Mouse (Mus musculus) hindbrain, postnatal 0 days (tissue): ENCODE data around the gene Npy4r. TPM values are rescaled to one million over a fixed set of nuclear protein-coding genes. Genes with fewer than 3 reads are reported as not detected.

Source experiments
- ATAC-seq: fragments of 200-750 bp; cut with Nextera tagmentation; 2 replicates; pipeline ENCODE4 v1.8.0; 2017; ENCODE audit warnings: mild to moderate bottlenecking, moderate TSS enrichment, moderate library complexity
- DNase-seq: peaks from one replicate; pipeline ENCODE4 v3.0.0-alpha.2; 2015; ENCODE audit warnings: low spot score
- H3K27ac ChIP-seq: fragments of 300-500 bp; sonication (generic); 2 replicates; pipeline ENCODE4 v1.5.1; 2014; ENCODE audit warnings: mild to moderate bottlenecking
- H3K27me3 ChIP-seq: fragments of 300-500 bp; sonication (generic); 2 replicates; pipeline ENCODE4 v1.6.1; 2014; ENCODE audit warnings: low read length, mixed read lengths; ENCODE audit not compliant: insufficient read depth
- H3K36me3 ChIP-seq: fragments of 300-500 bp; sonication (generic); 2 replicates; pipeline ENCODE4 v1.6.1; 2014; ENCODE audit warnings: low read length, mixed read lengths; ENCODE audit not compliant: insufficient read depth
- H3K4me1 ChIP-seq: fragments of 300-500 bp; sonication (generic); 2 replicates; pipeline ENCODE4 v1.6.1; 2014; ENCODE audit warnings: antibody characterized with exemption, low read length, mixed read lengths; ENCODE audit not compliant: insufficient read depth
- H3K4me2 ChIP-seq: fragments of 300-500 bp; sonication (generic); 2 replicates; pipeline ENCODE4 v1.6.1; 2014; ENCODE audit warnings: low read depth, mild to moderate bottlenecking, low read length, moderate library complexity, mixed read lengths
- H3K4me3 ChIP-seq: fragments of 300-500 bp; sonication (generic); 2 replicates; pipeline ENCODE4 v1.5.1; 2014; ENCODE audit warnings: low read length
- H3K9ac ChIP-seq: fragments of 300-500 bp; sonication (generic); replicated peaks from 2 replicates; pipeline ENCODE4 v1.6.1; 2014; ENCODE audit warnings: mild to moderate bottlenecking, low read length, moderate library complexity, mixed read lengths
- H3K9me3 ChIP-seq: fragments of 300-500 bp; sonication (generic); 2 replicates; pipeline ENCODE4 v1.6.1; 2016; ENCODE audit warnings: low read length, mixed read lengths
- CTCF ChIP-seq: IDR thresholded peaks from 2 replicates; pipeline ENCODE4 v1.5.1; 2016; ENCODE audit warnings: antibody characterized with exemption, control low read depth, low read depth
- WGBS: fragments of 180-500 bp; shearing (Covaris S2); extraction: QIAGEN DNeasy Blood & Tissue Kit; methylation state at CpG from one replicate; pipeline ENCODE4 v1.1.7; 2014; 5-methylcytosine and 5-hydroxymethylcytosine counted together
- polyA plus RNA-seq: library from polyadenylated mRNA; unstranded; fragments of >200 nt; fragmentation: Nextera tagmentation; extraction: Ambion mirVana; gene quantifications from 2 replicates; pipeline ENCODE4 v1.2.1, GENCODE M21; 2015
- total RNA-seq: library from RNA; depleted of rRNA; stranded (reverse); fragments of >200 nt; gene quantifications from 2 replicates; pipeline ENCODE4 v1.2.3, GENCODE M21; 2014; rRNA removed

Gene Npy4r
- total and polyA plus RNA-seq, 2 experiments from 2014 or later = 0.21 to 0.24 TPM

- Histone ChIP-seq H3K27me3 (no peaks in the 10 kb centered on the region), H3K36me3 (no peaks in the 10 kb centered on the region), H3K4me3 (no peak overlapping the region), H3K4me2 (no peak overlapping the region), H3K9ac (no peak overlapping the region), H3K9me3 (no peaks in the 10 kb centered on the region), H3K27ac (no peak overlapping the region), H3K4me1 (no peaks in the 10 kb centered on the region)
- DNase-seq = no peak
- no peak for TF ChIP-seq CTCF
- no peak for ATAC-seq
- WGBS = 91% methylated on average over 3 of the region's 3 CpGs
These were observed 48.4 kb downstream of the Npy4r start for GRCm38 (mm10) chr14:34103855-34104254.

GRCm38 (mm10) chr14:34102601-34103000 lies 49.7 kb downstream of the Npy4r start, which contains the start of gene A630023A22Rik:
Gene A630023A22Rik (minus strand): TSS chr14:34102754.
- no peak for TF ChIP-seq CTCF
- Histone ChIP-seq H3K27me3 (no peaks in the 10 kb centered on the region), H3K4me3 (no peak within 1 kb of the TSS), H3K36me3 (no peaks in the 10 kb centered on the region), H3K9ac (no peak within 1 kb of the TSS), H3K27ac (no peak within 1 kb of the TSS), H3K9me3 (no peaks in the 10 kb centered on the region), H3K4me2 (no peak within 1 kb of the TSS), H3K4me1 (no peaks in the 10 kb centered on the region)
- DNase-seq (no peak), ATAC-seq (no peak)
- 79% methylated on average over 5 of the region's 5 CpGs for WGBS

- H3K4me1 ChIP-seq = no peaks in the 10 kb centered on the region
- ATAC-seq (no peak), DNase-seq (no peak)
- H3K9ac ChIP-seq = no peak overlapping the region
- H3K4me2 ChIP-seq = no peak overlapping the region
- no peaks in the 10 kb centered on the region for H3K36me3 ChIP-seq
- no peak overlapping the region for H3K27ac ChIP-seq
- 64% methylated on average over 5 of the region's 5 CpGs for WGBS
- no peak overlapping the region for H3K4me3 ChIP-seq
- H3K27me3 ChIP-seq = no peaks in the 10 kb centered on the region
- no peak for TF ChIP-seq CTCF
- no peaks in the 10 kb centered on the region for H3K9me3 ChIP-seq
These were observed 56.1 kb downstream of the Npy4r start for GRCm38 (mm10) chr14:34096161-34096560.

Other genes starting within 250 kb of the Npy4r start
- 31.0 and 32.9 TPM in 2 replicates for gene Gdf10, start 228.9 kb downstream of the Npy4r start, total RNA-seq
- 27.3 and 30.3 TPM in 2 replicates for gene Gdf10, start 228.9 kb downstream of the Npy4r start, polyA plus RNA-seq
- 0.37 and 0.40 TPM in 2 replicates for gene Gdf2, start 211.4 kb downstream of the Npy4r start, total RNA-seq
- 0.06 TPM in 1 of 2 replicates, not detected in the other for gene Gdf2, start 211.4 kb downstream of the Npy4r start, polyA plus RNA-seq
- gene Rbp3, start 198.5 kb downstream of the Npy4r start, total RNA-seq = 1.2 and 1.4 TPM in 2 replicates
- 0.58 and 0.71 TPM in 2 replicates for gene Rbp3, start 198.5 kb downstream of the Npy4r start, polyA plus RNA-seq
- 6.5 and 7.7 TPM in 2 replicates for gene Zfp488, start 173.7 kb downstream of the Npy4r start, total RNA-seq
- 1.9 TPM in 2 replicates for gene Zfp488, start 173.7 kb downstream of the Npy4r start, polyA plus RNA-seq
- not detected in 2 replicates for gene Gm30083, start 137.3 kb downstream of the Npy4r start, total RNA-seq
- gene Gm30083, start 137.3 kb downstream of the Npy4r start, polyA plus RNA-seq = not detected in 2 replicates
- gene Gm5460, start 135.7 kb downstream of the Npy4r start, total RNA-seq = not detected in 2 replicates
- gene Gm5460, start 135.7 kb downstream of the Npy4r start, polyA plus RNA-seq = not detected in 2 replicates
- gene Antxrl, start 99.8 kb downstream of the Npy4r start, total RNA-seq = not detected in 2 replicates
- gene Antxrl, start 99.8 kb downstream of the Npy4r start, polyA plus RNA-seq = not detected in 2 replicates
- 0.11 TPM in 1 of 2 replicates, not detected in the other for gene Anxa8, start 66.5 kb downstream of the Npy4r start, total RNA-seq
- 0.37 and 0.90 TPM in 2 replicates for gene Anxa8, start 66.5 kb downstream of the Npy4r start, polyA plus RNA-seq
- gene A630023A22Rik, start 49.7 kb downstream of the Npy4r start, total RNA-seq = 2.2 TPM in 1 of 2 replicates, not detected in the other
- not detected in 2 replicates for gene A630023A22Rik, start 49.7 kb downstream of the Npy4r start, polyA plus RNA-seq
- 31.7 and 33.6 TPM in 2 replicates for gene Gprin2, start 49.2 kb upstream of the Npy4r start, total RNA-seq
- 4.3 and 8.1 TPM in 2 replicates for gene Gprin2, start 49.2 kb upstream of the Npy4r start, polyA plus RNA-seq
- 0.63 and 2.1 TPM in 2 replicates for gene Syt15, start 67.1 kb upstream of the Npy4r start, total RNA-seq
- 0.83 and 1.1 TPM in 2 replicates for gene Syt15, start 67.1 kb upstream of the Npy4r start, polyA plus RNA-seq
- 4.0 and 5.8 TPM in 2 replicates for gene Shld2, start 158.0 kb upstream of the Npy4r start, total RNA-seq
- gene Shld2, start 158.0 kb upstream of the Npy4r start, polyA plus RNA-seq = 9.2 and 11.4 TPM in 2 replicates
- gene Glud1, start 158.2 kb upstream of the Npy4r start, total RNA-seq = 243 and 272 TPM in 2 replicates
- gene Glud1, start 158.2 kb upstream of the Npy4r start, polyA plus RNA-seq = 143 and 153 TPM in 2 replicates
- gene Fam25c, start 202.9 kb upstream of the Npy4r start, total RNA-seq = not detected in 2 replicates
- not detected in 2 replicates for gene Fam25c, start 202.9 kb upstream of the Npy4r start, polyA plus RNA-seq
- 49.5 and 65.3 TPM in 2 replicates for gene Sncg, start 222.3 kb upstream of the Npy4r start, total RNA-seq
- 164 and 165 TPM in 2 replicates for gene Sncg, start 222.3 kb upstream of the Npy4r start, polyA plus RNA-seq
- 6.8 and 8.1 TPM in 2 replicates for gene Mmrn2, start 223.0 kb upstream of the Npy4r start, total RNA-seq
- gene Mmrn2, start 223.0 kb upstream of the Npy4r start, polyA plus RNA-seq = 2.5 and 2.6 TPM in 2 replicates